Mouse (Mus musculus) yolk sac, embryonic 10.5 days (tissue): ENCODE data around the gene Rhd.
"Not testable (repeated sequence)": the region's sequence is repeated elsewhere in the genome, so short reads cannot be mapped to it uniquely, and the experiment has no call there.

Experiments used
- DNase-seq: peaks from one replicate; pipeline ENCODE4 v3.0.0-alpha.2; 2017; ENCODE audit warnings: low spot score

The Rhd gene

GRCm38 (mm10) chr4:134863937-134864729 is at the start of gene Rhd:
Rhd (plus strand) TSS chr4:134864536.
- no peak for DNase-seq

- DNase-seq: no peak
Measured at GRCm38 (mm10) chr4:134817706-134818105, 46.6 kb upstream of the Rhd start.

- DNase-seq: no peak
Measured at GRCm38 (mm10) chr4:134821061-134821460, 43.3 kb upstream of the Rhd start.

- DNase-seq: no peak
Measured at GRCm38 (mm10) chr4:134823560-134823959, 40.8 kb upstream of the Rhd start.

GRCm38 (mm10) chr4:134825864-134826263 is 38.5 kb upstream of the Rhd start:
- DNase-seq: not testable (repeated sequence)

- no peak for DNase-seq
Measured at GRCm38 (mm10) chr4:134826348-134826747, 38.0 kb upstream of the Rhd start.

GRCm38 (mm10) chr4:134827806-134828205 is 36.5 kb upstream of the Rhd start:
- DNase-seq: no peak

GRCm38 (mm10) chr4:134831934-134832333 is 32.4 kb upstream of the Rhd start:
- no peak for DNase-seq

- no peak for DNase-seq
Measured at GRCm38 (mm10) chr4:134835486-134835885, 28.9 kb upstream of the Rhd start.

- no peak for DNase-seq
Measured at GRCm38 (mm10) chr4:134838221-134838620, 26.1 kb upstream of the Rhd start.

- not testable (repeated sequence) for DNase-seq
Measured at GRCm38 (mm10) chr4:134838706-134839105, 25.6 kb upstream of the Rhd start.

- DNase-seq: no peak
Measured at GRCm38 (mm10) chr4:134840231-134840630, 24.1 kb upstream of the Rhd start.

- no peak for DNase-seq
Measured at GRCm38 (mm10) chr4:134843566-134843965, 20.8 kb upstream of the Rhd start.

GRCm38 (mm10) chr4:134847587-134847986 is 16.7 kb upstream of the Rhd start:
- no peak for DNase-seq

GRCm38 (mm10) chr4:134850551-134850950 is 13.8 kb upstream of the Rhd start:
- no peak for DNase-seq

- DNase-seq: no peak
Measured at GRCm38 (mm10) chr4:134851236-134851635, 13.1 kb upstream of the Rhd start.

GRCm38 (mm10) chr4:134851876-134852275 is 12.5 kb upstream of the Rhd start:
- no peak for DNase-seq

GRCm38 (mm10) chr4:134852438-134853255 is 11.7 kb upstream of the Rhd start:
- DNase-seq: no peak

GRCm38 (mm10) chr4:134853259-134853636 is 11.1 kb upstream of the Rhd start, which contains the start of gene Maco1:
Maco1 (minus strand) TSS chr4:134853345.
- DNase-seq: peak; percentile 99

- DNase-seq: peak; percentile 91
Measured at GRCm38 (mm10) chr4:134853637-134854485, 10.5 kb upstream of the Rhd start.

GRCm38 (mm10) chr4:134855371-134855770 is 9.0 kb upstream of the Rhd start:
- DNase-seq: no peak

- no peak for DNase-seq
Measured at GRCm38 (mm10) chr4:134856056-134856455, 8.3 kb upstream of the Rhd start.
